Mouse (Mus musculus) fat pad, adult 2 months (tissue): ENCODE measurements around the gene 2810459M11Rik.
"Not testable (repeated sequence)": the region's sequence is repeated elsewhere in the genome, so short reads cannot be mapped to it uniquely, and the experiment has no call there.

Experiments
- DNase-seq: peaks from one replicate; pipeline ENCODE4 v3.0.0-alpha.2; 2011; ENCODE audit warnings: low read depth, low spot score; ENCODE audit errors: extremely low read depth

Gene 2810459M11Rik

DNA sequence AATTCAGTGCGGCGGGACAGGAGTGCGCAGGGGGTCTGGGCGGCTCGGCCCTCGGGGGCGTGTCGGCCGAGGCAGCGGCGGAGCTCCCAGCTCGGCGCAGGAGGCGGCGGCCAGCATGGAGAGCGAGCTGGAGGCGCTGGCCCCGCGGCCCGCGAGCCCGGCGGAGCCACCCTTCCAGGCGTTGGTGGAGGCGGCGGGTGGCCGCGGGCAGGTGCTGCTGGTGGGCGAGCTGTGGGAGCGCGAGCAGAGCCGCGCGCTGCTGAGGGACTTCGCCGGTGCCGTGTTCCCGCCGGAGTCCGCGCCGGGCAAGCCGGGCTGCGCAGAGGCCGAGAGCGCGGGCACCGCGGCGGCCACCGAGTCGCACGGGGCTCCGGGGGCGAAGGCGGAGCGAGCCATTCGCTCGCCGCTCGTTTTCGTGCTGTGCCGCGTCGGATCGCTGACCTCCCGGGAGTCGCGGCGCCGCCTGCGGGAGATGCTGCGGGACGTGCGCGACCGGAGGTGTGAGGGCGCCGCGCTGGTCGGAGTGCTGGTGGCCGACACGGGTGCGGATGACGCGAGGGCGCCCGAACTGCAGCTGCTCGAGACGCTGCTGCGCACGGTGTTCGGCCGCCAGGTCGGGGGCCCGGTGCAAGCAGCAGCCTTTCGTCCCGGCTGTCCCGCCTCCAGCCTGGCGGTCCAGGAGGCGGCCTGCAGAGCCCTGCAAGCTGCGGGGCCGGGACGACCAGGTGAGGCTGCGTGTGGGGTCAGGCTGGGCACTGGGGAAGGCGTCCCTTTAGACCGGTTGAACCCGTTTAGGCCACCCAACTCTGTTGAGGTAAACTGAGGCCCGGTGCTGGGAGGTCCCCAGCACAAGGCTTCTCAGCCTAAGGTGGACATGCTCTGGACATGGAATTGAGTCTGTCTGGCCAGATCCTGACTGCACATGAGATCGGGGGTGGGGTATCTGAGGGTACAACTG lies at the start of gene 2810459M11Rik:
TSS of gene 2810459M11Rik (plus strand) at position 16 of the 958 bp plus-strand sequence.
- no peak for DNase-seq

DNA sequence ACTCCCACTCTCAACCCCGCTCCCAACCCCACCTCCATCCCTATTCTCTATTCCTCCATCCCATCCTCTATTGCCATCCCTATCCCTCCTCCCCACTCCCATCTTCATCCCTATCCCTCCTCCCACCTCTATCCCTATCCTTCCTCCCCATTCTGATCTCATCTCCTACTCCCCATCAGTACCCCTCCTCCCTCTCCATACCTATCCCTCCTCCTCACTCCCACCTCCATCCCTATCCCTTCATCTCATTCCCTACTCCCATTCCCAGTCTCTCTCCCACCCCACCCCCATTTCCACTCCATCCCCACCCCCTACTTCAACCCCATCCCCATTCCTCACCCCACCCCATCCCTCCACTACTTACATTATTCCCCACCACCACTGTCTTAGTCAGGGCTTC lies 48.4 kb upstream of the 2810459M11Rik start:
- DNase-seq = no peak

DNA sequence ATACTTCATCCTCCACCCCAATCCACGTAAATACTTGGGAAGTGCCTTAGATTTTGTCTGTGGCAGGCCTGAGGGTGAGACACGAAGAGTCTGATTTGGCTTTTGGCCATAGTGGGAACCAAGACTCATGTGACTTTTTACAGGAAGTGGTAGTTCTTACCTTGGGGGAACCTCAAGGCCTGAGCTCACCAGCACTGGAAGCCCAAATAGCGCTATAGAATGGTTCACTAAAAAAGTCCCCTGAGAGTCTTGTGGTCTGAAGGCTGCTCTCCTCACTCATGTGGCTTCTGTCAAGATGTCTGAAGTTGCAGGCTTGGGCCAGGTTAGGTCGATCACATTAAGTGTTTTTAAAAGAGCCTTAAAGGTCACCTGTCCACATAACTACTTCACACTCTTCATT lies 47.7 kb upstream of the 2810459M11Rik start:
- no peak for DNase-seq

DNA sequence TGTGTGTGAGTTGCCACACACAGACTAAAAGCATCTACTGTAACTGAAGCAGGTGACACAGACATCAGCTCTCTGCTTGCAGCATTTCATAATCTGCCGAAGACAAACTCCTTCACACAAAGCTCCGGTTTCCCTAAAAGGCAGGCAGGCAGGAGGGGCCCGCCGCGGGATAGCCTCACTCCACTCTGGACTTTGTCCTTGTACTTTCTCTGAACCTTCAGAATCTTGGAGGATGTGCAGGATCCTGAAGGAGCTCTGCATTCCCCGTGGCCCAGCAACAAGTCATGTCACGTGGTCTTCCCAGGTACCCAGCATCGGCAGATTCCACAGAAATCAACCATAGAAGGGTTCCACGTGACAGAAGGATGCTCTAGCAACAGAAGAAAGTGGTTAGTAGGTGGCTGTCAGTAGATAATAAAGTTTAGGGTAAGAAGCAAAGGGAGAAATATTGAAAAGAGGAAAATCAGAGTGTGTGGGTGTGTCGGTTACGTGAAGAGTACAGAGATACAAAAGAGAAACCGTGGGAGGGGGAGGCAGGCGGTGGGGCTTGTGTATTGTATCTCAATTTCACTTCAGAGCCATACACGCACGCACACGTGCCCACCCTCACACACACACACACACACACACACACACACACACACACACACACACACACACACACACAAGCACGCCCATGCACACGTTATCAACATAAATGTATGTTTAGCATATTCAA lies 45.7 kb upstream of the 2810459M11Rik start:
- DNase-seq = no peak

DNA sequence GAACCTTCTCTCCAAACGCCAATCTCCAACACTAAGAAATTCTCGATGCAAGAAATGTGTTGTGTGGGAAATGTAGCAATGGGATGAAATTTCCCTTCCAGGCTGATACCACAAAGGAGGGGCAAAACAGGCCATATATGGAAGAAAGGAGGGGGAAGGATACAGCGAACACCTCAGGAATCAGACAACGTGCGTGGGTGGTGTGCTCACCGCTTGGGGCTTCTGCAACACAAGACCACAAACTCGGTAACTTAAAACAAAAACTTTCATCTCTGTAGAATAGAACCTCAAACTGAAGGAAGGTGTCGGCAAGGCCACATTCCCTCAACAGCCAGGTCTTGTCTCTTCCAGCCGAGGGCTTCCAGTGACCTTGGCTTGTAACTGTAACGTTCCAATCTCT lies 40.1 kb upstream of the 2810459M11Rik start:
- no peak for DNase-seq

DNA sequence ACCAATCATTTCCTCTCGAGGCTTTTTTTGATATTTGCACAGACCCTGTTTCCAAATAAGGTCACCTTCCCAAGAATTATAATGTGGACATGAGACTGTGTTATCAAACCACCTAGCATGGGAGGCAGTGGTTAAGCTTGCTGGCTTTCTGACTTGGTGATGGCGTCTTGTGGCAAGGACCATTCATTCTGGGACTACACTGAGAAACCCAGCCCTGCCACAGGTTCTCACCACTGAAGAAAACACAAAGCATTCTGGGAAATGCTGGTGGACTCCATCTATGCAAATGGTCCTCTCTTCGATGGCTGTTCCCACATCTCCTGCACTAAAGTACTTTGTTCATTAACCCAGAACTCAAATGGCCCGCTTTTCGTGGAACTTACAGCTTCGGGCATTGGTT lies 39.6 kb upstream of the 2810459M11Rik start:
- no peak for DNase-seq

DNA sequence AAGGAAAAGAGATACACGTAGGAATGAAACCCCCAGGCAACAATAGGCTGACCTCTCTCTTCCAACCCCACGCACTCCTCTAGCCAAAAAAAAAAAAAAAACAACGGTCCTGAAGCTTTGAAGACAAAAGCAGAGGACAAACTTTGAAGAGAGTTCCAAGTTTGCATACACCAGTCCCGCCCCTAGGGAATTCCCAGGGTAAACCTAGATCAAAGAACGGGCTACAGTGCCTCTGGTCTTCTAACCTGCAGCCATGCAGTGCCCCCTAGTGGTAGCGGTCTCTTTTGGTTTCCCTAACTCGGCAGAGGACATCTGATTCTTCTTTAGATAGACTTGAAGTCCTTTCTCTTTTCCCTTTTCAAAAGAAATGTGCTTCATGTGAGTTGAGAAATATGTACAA lies 37.9 kb upstream of the 2810459M11Rik start:
- DNase-seq = no peak

DNA sequence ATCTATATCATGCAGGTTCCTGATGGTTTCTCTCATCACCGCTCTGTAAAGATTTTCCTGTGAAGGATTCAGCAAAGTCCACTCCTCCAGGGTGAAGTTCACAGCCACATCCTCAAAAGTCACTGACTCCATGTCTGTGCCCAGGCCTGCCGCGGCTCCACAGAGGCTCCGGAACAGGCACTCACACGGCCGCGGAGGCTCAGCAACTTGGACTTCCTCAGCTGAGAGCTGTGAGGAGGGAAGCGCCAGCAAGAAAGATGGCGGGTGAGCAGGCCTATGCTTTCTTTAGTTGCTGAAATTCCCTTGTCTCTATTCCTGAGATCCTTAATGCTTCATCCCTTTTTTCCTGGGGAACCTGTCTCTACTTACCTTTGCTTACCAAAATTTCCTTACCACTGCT lies 29.9 kb upstream of the 2810459M11Rik start:
- not testable (repeated sequence) for DNase-seq

DNA sequence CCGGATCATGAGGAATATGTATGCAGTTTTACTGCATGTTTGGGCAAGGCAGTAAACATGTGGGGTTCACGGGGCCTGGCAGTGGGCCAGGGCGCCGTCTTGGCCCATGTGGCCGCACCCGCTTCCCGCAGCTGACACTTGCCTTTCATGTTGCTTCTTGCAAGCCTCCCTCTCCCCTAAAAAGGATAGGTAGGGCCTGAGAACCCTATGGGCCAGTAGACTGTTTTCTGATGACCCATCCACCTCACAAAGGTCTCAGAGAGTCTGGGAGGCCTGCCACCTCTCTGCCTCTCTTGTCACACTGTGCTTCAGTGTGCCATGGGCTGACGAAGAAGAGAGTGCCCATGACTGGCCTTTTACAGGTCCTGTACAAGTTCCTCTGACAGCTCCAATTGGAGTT lies 29.1 kb upstream of the 2810459M11Rik start, which contains the start of gene Spata3:
TSS of gene Spata3 (plus strand) at position 301 of the 400 bp plus-strand sequence.
- DNase-seq = no peak

DNA sequence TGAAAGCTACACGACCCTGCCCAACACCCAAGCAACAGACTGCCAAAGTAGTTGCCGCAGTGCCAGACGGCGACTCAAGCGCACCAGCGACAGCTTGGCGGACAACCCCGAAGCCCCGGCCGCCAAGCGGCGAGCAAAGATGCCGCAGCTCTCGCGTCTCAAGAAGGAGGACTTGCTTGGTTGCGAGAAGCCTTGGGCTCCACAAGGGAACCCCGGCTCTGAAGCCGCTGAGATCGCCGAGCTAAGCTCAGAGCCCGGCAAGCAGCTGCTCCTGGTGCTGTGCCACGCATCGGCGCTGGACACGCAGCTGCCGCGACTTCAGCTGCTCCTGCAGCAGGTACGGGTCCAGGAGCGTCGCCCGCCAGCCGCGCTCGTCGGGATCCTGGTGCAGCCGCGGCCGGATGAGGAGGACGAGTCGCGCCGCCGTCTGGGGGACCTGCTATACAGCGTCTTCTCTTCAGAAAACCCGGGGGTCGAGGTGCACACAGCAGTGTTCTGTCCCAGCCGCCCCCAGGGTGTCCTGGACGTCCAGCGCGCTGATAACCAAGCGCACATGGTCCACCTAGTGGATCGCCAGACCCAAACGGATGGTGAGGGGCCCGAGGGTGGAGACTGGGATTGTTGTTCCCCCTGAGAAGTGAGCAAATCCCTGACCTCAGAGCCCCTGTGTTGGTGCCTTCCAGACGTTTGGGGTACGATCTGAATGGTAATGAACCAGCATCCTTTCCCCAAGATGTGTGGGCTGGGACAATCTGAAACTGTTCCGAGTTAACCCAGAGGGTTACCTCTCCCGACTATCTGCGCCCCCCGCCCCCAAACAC lies 27.2 kb upstream of the 2810459M11Rik start:
- no peak for DNase-seq

DNA sequence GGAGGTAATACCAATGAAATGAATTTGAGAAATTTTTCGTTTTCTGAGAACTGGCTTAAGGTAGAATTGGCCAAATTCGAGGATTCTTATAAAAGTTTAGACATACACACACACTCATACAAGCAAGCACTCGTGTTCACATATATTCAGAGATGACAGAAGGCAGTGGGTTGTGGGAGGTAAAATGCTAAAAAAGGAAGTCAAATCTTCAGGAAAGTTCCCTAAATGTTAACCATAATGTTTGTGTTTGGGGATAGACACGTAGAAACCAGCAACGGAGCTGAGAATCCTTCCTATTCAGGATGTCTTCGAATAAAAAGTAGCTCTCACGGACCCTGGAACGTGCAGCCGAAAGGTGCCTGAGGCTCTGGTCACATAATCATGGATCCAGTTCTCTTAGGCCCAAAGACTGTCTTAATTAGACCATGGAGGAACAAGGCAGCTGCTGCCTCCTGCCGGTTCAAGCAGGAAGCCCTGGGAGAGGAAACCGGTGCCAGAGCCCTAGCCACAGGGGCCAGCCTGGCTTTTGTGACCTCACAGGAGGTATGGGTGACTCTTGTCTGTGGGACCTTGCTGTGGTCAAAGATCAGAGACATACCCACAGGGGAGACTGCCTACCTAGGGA lies 24.2 kb upstream of the 2810459M11Rik start:
- DNase-seq = no peak

DNA sequence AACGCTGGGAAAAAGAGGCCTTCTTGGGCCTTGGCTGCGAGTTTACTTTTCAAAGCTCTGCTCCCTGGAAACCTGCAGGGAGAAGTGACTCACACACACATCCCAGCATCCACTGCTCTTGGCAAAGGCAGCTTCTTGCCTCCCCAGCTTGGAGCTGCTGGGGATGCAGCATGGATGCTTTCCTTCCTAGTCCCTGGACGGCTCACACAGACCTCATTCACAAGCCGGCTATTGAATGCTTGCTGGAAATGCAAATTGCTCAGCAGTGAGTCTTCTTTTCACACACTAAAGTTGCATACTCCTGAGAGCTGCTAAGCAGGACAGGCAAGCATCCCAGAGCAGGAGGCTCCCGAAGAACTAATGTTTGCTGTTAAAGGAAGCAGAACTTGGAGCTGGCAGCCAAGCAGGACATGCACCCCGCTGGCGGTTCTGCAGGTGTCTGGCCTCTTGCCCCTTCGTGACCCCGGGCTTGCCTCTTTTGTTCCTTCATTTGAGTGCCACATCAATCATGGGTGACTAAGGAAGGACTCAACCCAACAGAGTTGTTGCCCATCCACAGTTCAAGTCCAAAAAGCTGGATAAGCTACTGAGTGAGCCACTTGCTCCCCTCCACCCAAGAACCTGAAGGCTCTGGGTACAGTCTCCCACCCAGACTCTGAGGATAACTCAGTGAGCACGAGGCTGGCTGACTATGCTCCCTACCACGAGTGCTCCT lies 13.2 kb upstream of the 2810459M11Rik start:
- DNase-seq = no peak

DNA sequence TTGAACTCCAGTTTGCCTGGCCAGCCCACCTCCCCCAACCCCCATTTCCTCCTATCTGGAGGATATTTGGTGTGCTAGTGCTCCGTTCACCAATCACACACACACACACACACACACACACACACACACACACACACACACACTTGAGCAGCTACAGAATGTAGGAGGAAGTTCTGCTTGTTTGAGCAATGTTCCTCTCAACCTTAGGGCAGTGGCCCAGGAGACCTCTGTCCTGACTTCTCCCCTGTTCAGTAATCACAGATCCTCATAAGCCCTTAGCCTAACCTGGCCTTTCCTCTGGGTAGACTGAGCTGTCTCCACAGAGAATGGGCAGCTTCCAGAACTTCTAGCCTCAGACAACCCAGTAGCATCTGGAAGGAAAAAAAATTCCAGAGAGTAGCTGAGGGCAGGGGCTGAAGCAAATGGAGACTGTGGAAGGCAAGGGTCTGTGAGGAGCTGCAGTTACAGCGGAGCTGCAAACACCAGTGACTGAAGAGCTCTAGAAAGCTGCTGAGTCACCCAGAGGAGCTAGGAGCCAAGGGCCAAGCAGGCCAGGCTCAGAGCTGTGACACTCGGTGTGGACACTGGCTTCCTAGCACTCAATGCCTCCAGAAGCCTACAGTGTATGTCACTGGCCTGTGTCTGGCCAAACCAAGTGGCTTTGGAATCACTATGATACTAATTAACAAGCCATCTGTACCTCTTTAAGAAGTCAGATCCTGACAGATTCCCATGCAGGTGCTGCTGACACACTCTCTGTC lies 7.3 kb upstream of the 2810459M11Rik start:
- no peak for DNase-seq

DNA sequence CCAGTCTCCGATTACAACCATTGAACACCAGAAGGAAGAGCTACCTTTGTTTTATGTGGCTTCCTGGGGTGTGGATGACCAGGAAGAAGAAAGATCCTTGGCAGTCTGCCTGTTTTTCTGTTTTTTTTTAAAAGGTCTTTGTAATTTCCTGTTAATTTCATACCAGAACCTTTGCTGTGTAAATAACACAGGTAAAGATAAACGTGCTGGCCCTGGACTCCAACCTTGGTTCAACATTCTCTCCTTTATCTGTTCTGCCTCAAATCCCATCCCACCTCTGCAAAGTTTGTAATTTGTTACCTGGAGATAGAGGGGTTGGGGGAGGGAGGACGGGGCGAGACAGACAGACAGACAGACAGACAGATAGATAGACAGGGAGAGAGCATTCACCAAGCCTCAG lies 5.5 kb upstream of the 2810459M11Rik start:
- no peak for DNase-seq

DNA sequence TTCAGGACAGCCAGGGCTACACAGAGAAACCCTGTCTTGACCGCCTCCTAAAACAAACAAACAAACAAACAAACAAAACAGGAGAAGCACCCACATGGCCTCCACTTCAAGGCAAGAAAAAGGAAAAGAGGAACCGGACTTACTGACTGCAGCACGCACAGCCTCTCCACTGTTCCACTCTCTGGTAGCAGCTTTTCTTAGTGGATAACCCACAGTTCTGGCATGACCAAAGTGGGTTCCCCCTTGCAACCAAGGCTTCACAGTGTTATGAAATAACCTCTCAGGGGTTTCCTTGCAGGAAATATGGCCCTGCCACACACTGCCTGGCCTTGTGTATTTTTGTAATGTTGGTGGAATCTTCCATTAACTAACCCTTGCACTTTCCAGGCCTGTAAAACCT lies 4.8 kb upstream of the 2810459M11Rik start:
- DNase-seq = no peak

DNA sequence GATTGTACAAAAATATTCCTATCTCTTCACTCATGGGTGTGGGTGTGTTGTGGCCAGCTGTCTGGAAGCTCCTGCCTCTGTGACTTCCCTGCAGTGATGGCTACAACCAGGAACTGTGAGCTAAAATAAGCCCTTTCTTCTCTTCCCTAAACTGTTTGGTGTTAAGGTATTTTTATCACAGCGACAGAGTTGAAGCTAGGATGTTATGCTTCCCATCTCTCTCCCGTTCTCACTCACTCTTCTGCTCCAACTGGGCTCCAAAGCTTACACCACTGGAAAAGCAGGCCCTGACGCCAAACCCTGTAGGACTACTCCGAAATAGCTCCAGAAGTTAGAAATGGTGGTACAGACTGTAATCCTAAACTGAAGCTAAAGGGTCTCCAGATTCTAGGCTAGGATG lies 607 bp upstream of the 2810459M11Rik start:
- no peak for DNase-seq

DNA sequence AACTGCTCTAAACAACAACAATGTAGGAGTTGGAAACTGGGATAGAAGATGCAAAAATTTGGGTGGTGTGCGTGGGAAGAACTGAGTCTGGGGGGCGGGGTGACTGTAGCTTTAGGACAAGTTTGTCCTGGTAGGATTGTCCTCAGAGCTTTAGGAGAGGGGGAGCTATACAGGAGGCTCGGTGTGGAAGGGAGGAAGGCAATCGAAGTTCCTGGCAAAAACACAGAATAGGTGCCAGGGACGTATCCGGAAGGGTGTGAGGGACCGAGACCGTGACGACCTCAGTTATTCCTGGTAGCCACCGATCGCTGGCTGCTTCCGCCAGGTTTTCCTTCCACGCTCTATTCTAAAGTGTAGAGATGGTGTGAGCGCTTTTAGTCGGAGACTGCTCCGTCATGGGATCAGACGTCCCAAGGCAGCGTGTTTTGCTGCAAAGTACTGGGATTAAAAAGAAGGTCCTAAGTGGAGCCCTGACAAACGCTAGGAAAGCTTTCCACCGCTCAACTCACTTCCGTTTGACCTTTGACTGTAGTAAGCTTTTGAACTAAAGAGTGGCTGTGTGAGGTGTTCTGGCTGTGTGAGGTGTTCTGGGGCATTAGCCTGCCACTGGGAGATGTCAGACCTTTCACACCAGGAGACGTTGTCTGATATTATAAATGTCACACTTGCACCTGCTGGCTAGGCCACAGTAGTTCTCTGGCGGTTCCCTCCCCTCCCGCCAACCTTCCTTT lies 1.3 kb downstream of the 2810459M11Rik start:
- no peak for DNase-seq

DNA sequence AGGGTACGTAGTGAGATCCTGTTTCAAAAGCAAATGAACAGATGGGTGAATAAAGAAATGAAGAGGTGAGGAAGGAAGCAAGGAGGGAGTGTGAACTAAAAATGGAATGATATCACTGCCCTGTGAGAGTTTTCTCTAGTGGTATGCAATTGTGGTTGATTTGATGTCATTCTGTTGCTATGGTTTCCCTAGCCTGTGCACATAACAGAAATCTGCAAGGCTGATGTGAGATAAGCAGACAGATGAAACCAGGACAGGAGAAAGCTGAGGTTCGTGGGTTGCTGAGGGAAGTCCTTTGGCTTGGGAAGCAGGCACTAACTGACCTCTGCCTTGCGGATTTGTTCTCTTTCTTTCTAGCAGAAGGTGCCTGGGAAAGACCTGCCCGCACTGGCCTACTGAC lies 2.6 kb downstream of the 2810459M11Rik start:
- no peak for DNase-seq

DNA sequence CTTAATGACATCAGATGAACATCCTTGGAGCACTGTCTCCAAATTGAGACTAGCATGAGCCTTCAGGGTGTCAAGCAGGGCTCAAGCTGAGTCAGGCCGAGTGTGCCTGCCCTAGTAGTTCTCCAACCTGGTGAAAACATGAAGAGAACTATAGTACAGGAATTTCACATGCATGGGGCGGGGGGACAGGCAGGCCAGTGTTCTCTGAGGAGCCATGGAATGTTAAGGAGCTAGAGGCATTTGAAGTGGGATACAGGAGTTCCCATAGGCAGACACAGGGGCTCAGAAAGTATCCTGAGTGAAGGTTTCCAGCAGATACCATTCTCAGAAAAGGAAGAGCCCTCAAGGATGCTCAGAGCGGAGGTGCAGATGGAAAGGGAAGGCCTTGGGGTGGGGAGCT lies 3.1 kb downstream of the 2810459M11Rik start:
- DNase-seq = no peak
